Mouse (Mus musculus): ENCODE measurements at regions not wholly inside any gene's neighbourhood (a gene's known extent, or its start where the extent isn't known, plus 50 kb on each side); places are given as distances from the start of the nearest gene placed in this dataset.

- no peak for DNase-seq (ENCODE audit: low read depth, low spot score)
These were observed 1278.8 kb upstream of the Cox7c start for GRCm38 (mm10) chr13:87325553-87325952.

GRCm38 (mm10) chr13:87323526-87323925 lies 1276.8 kb upstream of the Cox7c start:
- no peak for DNase-seq (ENCODE audit: low read depth, low spot score)

DNA sequence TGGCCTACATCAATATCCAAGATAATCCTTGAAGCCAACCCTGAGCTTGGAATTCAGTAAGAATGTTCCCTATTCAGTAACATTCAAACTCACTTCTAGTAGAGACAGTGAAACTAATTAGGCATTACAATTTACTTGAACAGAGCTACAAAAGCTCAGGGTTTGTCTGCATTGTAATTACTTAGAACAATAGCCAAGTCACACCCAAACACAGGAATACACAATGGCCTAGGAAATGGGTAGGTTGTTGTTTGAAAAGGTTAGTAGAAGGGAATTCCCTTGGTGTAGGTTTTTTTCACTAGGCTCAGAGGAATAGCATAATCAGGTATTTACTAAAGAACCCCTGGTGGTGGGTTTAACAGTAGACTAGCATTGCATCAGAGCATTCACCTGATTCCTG lies 1267.3 kb upstream of the Cox7c start:
- DNase-seq (ENCODE audit: low read depth, low spot score) = peak; percentile 89

GRCm38 (mm10) chr13:87313503-87313902 lies 1266.8 kb upstream of the Cox7c start:
- DNase-seq (ENCODE audit: low read depth, low spot score) = no peak
